Mouse (Mus musculus) hindbrain, embryonic 12.5 days (tissue): ENCODE data around the gene Vars. TPM values are rescaled to one million over a fixed set of nuclear protein-coding genes. Genes with fewer than 3 reads are reported as not detected.

Source experiments
- ATAC-seq: fragments of 200-750 bp; cut with Nextera tagmentation; 2 replicates; pipeline ENCODE4 v1.8.0; 2017; ENCODE audit warnings: moderate TSS enrichment; ENCODE audit not compliant: low FRiP score
- H3K27ac ChIP-seq: fragments of 300-500 bp; sonication (generic); 2 replicates; pipeline ENCODE4 v1.5.1; 2016; ENCODE audit warnings: mild to moderate bottlenecking
- H3K27me3 ChIP-seq: fragments of 300-500 bp; sonication (generic); 2 replicates; pipeline ENCODE4 v1.6.1; 2016; ENCODE audit warnings: mild to moderate bottlenecking
- H3K36me3 ChIP-seq: fragments of 300-500 bp; sonication (generic); 2 replicates; pipeline ENCODE4 v1.6.1; 2016; ENCODE audit warnings: mild to moderate bottlenecking
- H3K4me1 ChIP-seq: fragments of 300-500 bp; sonication (generic); 2 replicates; pipeline ENCODE4 v1.6.1; 2016
- H3K4me2 ChIP-seq: fragments of 300-500 bp; sonication (generic); replicated peaks from 2 replicates; pipeline ENCODE4 v1.6.1; 2016; ENCODE audit warnings: mild to moderate bottlenecking
- H3K4me3 ChIP-seq: fragments of 300-500 bp; sonication (generic); 2 replicates; pipeline ENCODE4 v1.5.1; 2016; ENCODE audit warnings: mild to moderate bottlenecking
- H3K9ac ChIP-seq: fragments of 300-500 bp; sonication (generic); 2 replicates; pipeline ENCODE4 v1.6.1; 2016; ENCODE audit warnings: mild to moderate bottlenecking, moderate library complexity
- H3K9me3 ChIP-seq: fragments of 300-500 bp; sonication (generic); replicated peaks from 2 replicates; pipeline ENCODE4 v1.6.1; 2016; ENCODE audit warnings: mild to moderate bottlenecking
- WGBS: fragments of 180-500 bp; shearing (Covaris S2); methylation state at CpG from one replicate; pipeline ENCODE4 v1.1.7; 2016; 5-methylcytosine and 5-hydroxymethylcytosine counted together
- polyA plus RNA-seq: library from polyadenylated mRNA; unstranded; fragments of >200 nt; fragmentation: Nextera tagmentation; extraction: Ambion mirVana; gene quantifications from 2 replicates; pipeline ENCODE4 v1.2.1, GENCODE M21; 2016

Vars gene
- polyA plus RNA-seq, 1 experiment from 2014 or later, result 110 TPM

- Histone ChIP-seq H3K27ac (no peak overlapping the region), H3K4me2 (peak overlapping the region; percentile 99), H3K4me1 (peaks cover 40% of the 10 kb centered on the region), H3K9ac (peak overlapping the region; percentile 89), H3K36me3 (peaks cover 40% of the 10 kb centered on the region), H3K4me3 (peak overlapping the region; percentile 73), H3K9me3 (no peaks in the 10 kb centered on the region), H3K27me3 (peaks cover 23% of the 10 kb centered on the region)
- no peak for ATAC-seq
- WGBS, result 27% methylated on average over 14 of the region's 14 CpGs
These were observed 59.3 kb downstream of the Vars start for GRCm38 (mm10) chr17:35060071-35060470.

- Histone ChIP-seq H3K4me3 (peak overlapping the region; percentile 73), H3K4me2 (peak overlapping the region; percentile 99), H3K9ac (peak overlapping the region; percentile 89; the same call in 1 of the 2 replicates), H3K27ac (no peak overlapping the region), H3K36me3 (peaks cover 34% of the 10 kb centered on the region), H3K27me3 (peaks cover 30% of the 10 kb centered on the region), H3K9me3 (no peaks in the 10 kb centered on the region), H3K4me1 (peaks cover 47% of the 10 kb centered on the region)
- ATAC-seq, result no peak
- WGBS, result 55% methylated on average over 22 of the region's 22 CpGs
These were observed 60.0 kb downstream of the Vars start for GRCm38 (mm10) chr17:35060737-35061297.

DNA sequence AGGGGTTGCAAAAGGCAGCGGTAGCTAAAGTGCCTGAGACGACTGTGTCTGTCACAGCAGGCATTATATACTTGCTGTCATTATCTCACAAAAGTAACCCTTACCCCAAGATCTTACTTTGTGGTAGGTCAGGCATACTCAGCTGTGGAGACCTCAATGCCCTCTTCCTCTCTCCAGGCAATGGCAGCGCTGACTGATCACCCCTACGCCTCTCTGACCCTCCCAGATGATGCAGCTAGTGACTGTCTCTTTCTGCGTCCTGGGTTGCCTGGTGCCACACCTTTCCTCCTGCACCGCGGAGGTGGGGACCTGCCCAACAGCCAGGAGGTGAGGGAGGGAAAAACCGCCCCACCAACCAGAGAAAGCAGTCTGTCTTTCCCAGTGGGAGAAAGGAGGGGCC lies 60.5 kb downstream of the Vars start:
- WGBS, result 83% methylated on average over 8 of the region's 8 CpGs
- Histone ChIP-seq H3K36me3 (peaks cover 29% of the 10 kb centered on the region), H3K4me2 (0 out of 2 replicates have a peak overlapping the region, but pooled peaks have one; percentile 15), H3K27ac (no peak overlapping the region), H3K9me3 (no peaks in the 10 kb centered on the region), H3K27me3 (peaks cover 34% of the 10 kb centered on the region), H3K4me3 (peak overlapping the region; percentile 73; the same call in 1 of the 2 replicates), H3K9ac (no peak overlapping the region), H3K4me1 (peaks cover 50% of the 10 kb centered on the region)
- ATAC-seq, result no peak

- no peak overlapping the region for H3K4me3 ChIP-seq
- no peak overlapping the region for H3K4me2 ChIP-seq
- ATAC-seq, result no peak
- WGBS, result 90% methylated on average over 3 of the region's 3 CpGs
- H3K27ac ChIP-seq, result no peak overlapping the region
- peaks cover 52% of the 10 kb centered on the region for H3K27me3 ChIP-seq
- peaks cover 28% of the 10 kb centered on the region for H3K36me3 ChIP-seq
- H3K9ac ChIP-seq, result no peak overlapping the region
- no peaks in the 10 kb centered on the region for H3K9me3 ChIP-seq
- peaks cover 47% of the 10 kb centered on the region for H3K4me1 ChIP-seq
These were observed 62.7 kb downstream of the Vars start for GRCm38 (mm10) chr17:35063466-35063865.

DNA sequence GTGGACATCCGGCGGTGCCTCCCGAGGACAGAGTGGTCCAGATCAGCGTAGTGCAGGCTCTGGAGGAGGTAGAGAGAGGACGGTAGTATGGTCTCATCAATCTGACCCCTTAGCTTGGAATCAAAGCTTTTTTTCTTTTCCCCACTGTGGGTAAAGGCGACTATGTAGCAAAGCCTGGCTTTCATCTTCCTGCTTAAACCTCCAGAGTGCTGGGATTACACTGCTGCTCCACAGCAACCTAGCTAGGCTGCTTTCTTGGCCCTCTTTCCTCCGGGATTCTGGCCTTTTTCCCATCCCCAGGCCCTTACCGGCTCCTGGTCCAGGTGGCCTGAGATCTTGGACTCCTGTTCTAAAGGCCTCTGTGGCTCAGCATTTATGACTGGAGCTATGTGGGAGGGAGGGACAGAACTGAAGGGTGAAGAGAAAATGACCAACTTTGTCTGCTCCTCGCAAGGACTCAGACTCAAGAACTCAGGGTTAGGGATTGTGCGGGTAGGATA lies 63.6 kb downstream of the Vars start:
- H3K4me2 ChIP-seq, result peak overlapping the region; percentile 57
- 33% methylated on average over 10 of the region's 10 CpGs for WGBS
- peaks cover 28% of the 10 kb centered on the region for H3K36me3 ChIP-seq
- peak overlapping the region; percentile 25; the same call in 1 of the 2 replicates for H3K4me3 ChIP-seq
- peaks cover 52% of the 10 kb centered on the region for H3K27me3 ChIP-seq
- ATAC-seq, result no peak
- H3K9ac ChIP-seq, result no peak overlapping the region; the same call in 1 of the 2 replicates
- no peaks in the 10 kb centered on the region for H3K9me3 ChIP-seq
- H3K27ac ChIP-seq, result no peak overlapping the region
- peaks cover 43% of the 10 kb centered on the region for H3K4me1 ChIP-seq

DNA sequence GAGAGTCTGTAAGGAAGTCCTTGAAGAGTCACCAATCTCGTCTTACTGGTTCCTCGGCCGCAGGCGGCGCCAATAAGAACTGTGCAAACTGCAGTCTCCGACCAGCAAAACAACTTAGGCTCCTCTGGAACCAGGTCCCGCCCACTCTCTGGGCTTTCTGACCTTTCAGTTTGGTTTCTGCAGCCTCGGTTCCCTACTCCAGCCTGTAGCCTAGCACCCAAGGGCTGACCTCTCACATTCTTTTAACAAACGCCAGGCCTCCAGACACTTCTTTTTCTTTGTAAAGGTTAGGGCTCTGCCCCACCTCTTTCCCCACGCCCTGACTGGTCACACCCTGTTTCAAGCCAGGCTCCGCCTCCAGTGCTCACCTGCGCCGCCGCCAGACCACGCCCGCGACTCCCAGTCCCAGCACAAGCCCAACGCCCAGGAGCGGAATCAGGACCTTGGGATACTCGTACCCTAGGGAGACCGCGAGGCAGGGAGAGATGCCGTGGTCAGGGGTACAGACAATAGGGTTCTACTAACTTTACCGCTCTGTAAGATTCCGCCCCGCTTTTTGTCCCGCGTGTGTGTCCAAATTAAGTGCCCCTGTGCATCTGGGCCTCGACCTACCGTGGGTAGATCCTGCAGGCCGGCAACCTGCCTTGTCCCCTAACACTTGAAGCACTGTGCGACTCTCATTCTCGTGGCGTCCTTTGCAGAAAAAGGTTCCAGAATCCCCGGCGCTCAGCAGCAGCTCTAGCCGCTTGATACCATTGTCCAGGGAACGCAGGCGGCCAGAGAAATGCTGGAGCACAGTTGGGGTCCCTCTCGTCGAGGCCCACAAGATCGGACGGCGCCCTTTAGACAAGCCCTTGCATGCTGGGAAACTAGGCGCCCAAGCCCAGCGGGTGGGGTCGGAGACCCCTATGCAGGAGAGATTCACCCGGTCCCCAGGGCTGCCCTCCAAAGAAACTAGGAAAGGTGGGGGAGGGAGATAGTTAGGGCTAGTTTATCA lies 64.5 kb downstream of the Vars start, which contains the start of gene Ly6g6c:
Ly6g6c (plus strand) TSS at position 438 of the 997 bp plus-strand sequence.
- peaks cover 52% of the 10 kb centered on the region for H3K27me3 ChIP-seq
- H3K9me3 ChIP-seq, result no peaks in the 10 kb centered on the region
- WGBS, result under 1% methylated on average over 48 of the region's 48 CpGs
- peak within 1 kb of the TSS; percentile 25 for H3K4me3 ChIP-seq
- no peak within 1 kb of the TSS for H3K27ac ChIP-seq
- H3K4me1 ChIP-seq, result peaks cover 37% of the 10 kb centered on the region
- H3K4me2 ChIP-seq, result peak within 1 kb of the TSS; percentile 57
- H3K9ac ChIP-seq, result peak within 1 kb of the TSS; percentile 49
- ATAC-seq, result no peak
- H3K36me3 ChIP-seq, result peaks cover 27% of the 10 kb centered on the region

Other genes with a start within 250 kb of the Vars start
- gene Cyp21a1, start 196.4 kb upstream of the Vars start, polyA plus RNA-seq, result not detected in 2 replicates
- 25.0 and 26.7 TPM in 2 replicates for gene Stk19, start 164.0 kb upstream of the Vars start, polyA plus RNA-seq
- gene Dxo, start 164.0 kb upstream of the Vars start, polyA plus RNA-seq, result 62.5 and 70.2 TPM in 2 replicates
- gene Skiv2l, start 150.8 kb upstream of the Vars start, polyA plus RNA-seq, result 64.9 and 65.8 TPM in 2 replicates
- gene Nelfe, start 150.6 kb upstream of the Vars start, polyA plus RNA-seq, result 95.2 and 111 TPM in 2 replicates
- gene Cfb, start 138.5 kb upstream of the Vars start, polyA plus RNA-seq, result 2.2 TPM in 2 replicates
- gene Zbtb12, start 121.5 kb upstream of the Vars start, polyA plus RNA-seq, result 12.0 and 12.8 TPM in 2 replicates
- 0.10 and 0.29 TPM in 2 replicates for gene Gm20547, start 118.9 kb upstream of the Vars start, polyA plus RNA-seq
- 1.4 and 2.6 TPM in 2 replicates for gene C2, start 102.7 kb upstream of the Vars start, polyA plus RNA-seq
- gene Ehmt2, start 102.5 kb upstream of the Vars start, polyA plus RNA-seq, result 110 and 113 TPM in 2 replicates
- gene Slc44a4, start 86.5 kb upstream of the Vars start, polyA plus RNA-seq, result 0.13 and 0.15 TPM in 2 replicates
- 25.2 and 28.2 TPM in 2 replicates for gene Neu1, start 69.7 kb upstream of the Vars start, polyA plus RNA-seq
- 0.08 and 0.25 TPM in 2 replicates for gene Hspa1b, start 41.7 kb upstream of the Vars start, polyA plus RNA-seq
- 0.99 TPM in 1 of 2 replicates, not detected in the other for gene Gm20481, start 31.1 kb upstream of the Vars start, polyA plus RNA-seq
- gene Hspa1a, start 28.8 kb upstream of the Vars start, polyA plus RNA-seq, result 2.2 and 3.1 TPM in 2 replicates
- gene Hspa1l, start 28.3 kb upstream of the Vars start, polyA plus RNA-seq, result 1.3 TPM in 2 replicates
- 128 and 158 TPM in 2 replicates for gene Lsm2, start 19.1 kb upstream of the Vars start, polyA plus RNA-seq
- 0.12 and 0.20 TPM in 2 replicates for gene Vwa7, start 15.6 kb downstream of the Vars start, polyA plus RNA-seq
- 2.4 and 3.6 TPM in 2 replicates for gene Sapcd1, start 27.0 kb downstream of the Vars start, polyA plus RNA-seq
- gene Msh5, start 45.8 kb downstream of the Vars start, polyA plus RNA-seq, result 3.0 and 3.1 TPM in 2 replicates
- 157 and 159 TPM in 2 replicates for gene Clic1, start 49.0 kb downstream of the Vars start, polyA plus RNA-seq
- gene Ddah2, start 58.0 kb downstream of the Vars start, polyA plus RNA-seq, result 512 and 517 TPM in 2 replicates
- not detected in 2 replicates for gene Ly6g6c, start 64.4 kb downstream of the Vars start, polyA plus RNA-seq
- gene Mpig6b, start 65.2 kb downstream of the Vars start, polyA plus RNA-seq, result 0.46 and 0.52 TPM in 2 replicates
- gene Ly6g6e, start 75.9 kb downstream of the Vars start, polyA plus RNA-seq, result not detected in 2 replicates
- gene Ly6g6d, start 77.1 kb downstream of the Vars start, polyA plus RNA-seq, result 2.1 and 2.3 TPM in 2 replicates
- 0.47 and 0.62 TPM in 2 replicates for gene Ly6g6f, start 84.6 kb downstream of the Vars start, polyA plus RNA-seq
- gene Abhd16a, start 88.3 kb downstream of the Vars start, polyA plus RNA-seq, result 78.6 and 81.1 TPM in 2 replicates
- gene Ly6g5c, start 107.3 kb downstream of the Vars start, polyA plus RNA-seq, result not detected in 2 replicates
- 1.4 and 1.5 TPM in 2 replicates for gene Ly6g5b, start 114.4 kb downstream of the Vars start, polyA plus RNA-seq
- gene Gpank1, start 120.5 kb downstream of the Vars start, polyA plus RNA-seq, result 19.8 and 20.8 TPM in 2 replicates
- 237 and 276 TPM in 2 replicates for gene Csnk2b, start 121.1 kb downstream of the Vars start, polyA plus RNA-seq
- 7.3 and 7.7 TPM in 2 replicates for gene D17H6S53E, start 125.4 kb downstream of the Vars start, polyA plus RNA-seq
- 0.39 TPM in 1 of 2 replicates, not detected in the other for gene Apom, start 131.1 kb downstream of the Vars start, polyA plus RNA-seq
- 87.9 and 88.3 TPM in 2 replicates for gene Bag6, start 134.2 kb downstream of the Vars start, polyA plus RNA-seq
- gene Prrc2a, start 163.9 kb downstream of the Vars start, polyA plus RNA-seq, result 206 and 213 TPM in 2 replicates
- gene Aif1, start 175.1 kb downstream of the Vars start, polyA plus RNA-seq, result 7.8 and 7.9 TPM in 2 replicates
- gene Lst1, start 187.5 kb downstream of the Vars start, polyA plus RNA-seq, result 6.1 and 6.9 TPM in 2 replicates
- 0.54 and 0.81 TPM in 2 replicates for gene Ltb, start 193.5 kb downstream of the Vars start, polyA plus RNA-seq
- 0.14 TPM in 1 of 2 replicates, not detected in the other for gene Tnf, start 201.0 kb downstream of the Vars start, polyA plus RNA-seq
- not detected in 2 replicates for gene Lta, start 204.4 kb downstream of the Vars start, polyA plus RNA-seq
- gene Gm16181, start 219.8 kb downstream of the Vars start, polyA plus RNA-seq, result 0.62 TPM in 1 of 2 replicates, not detected in the other
- gene Atp6v1g2, start 232.7 kb downstream of the Vars start, polyA plus RNA-seq, result 21.1 and 23.0 TPM in 2 replicates
- gene Nfkbil1, start 234.8 kb downstream of the Vars start, polyA plus RNA-seq, result 12.1 and 12.2 TPM in 2 replicates
- gene Ddx39b, start 240.8 kb downstream of the Vars start, polyA plus RNA-seq, result 480 and 488 TPM in 2 replicates